Mouse (Mus musculus) myocyte (in vitro differentiated cells): ENCODE measurements around the gene Itgae. TPM values are rescaled to one million over a fixed set of nuclear protein-coding genes. Genes with fewer than 3 reads are reported as not detected.
A peak's percentile ranks its signal among the peaks of the same experiment; 100 is the strongest.

Source experiments
- H3K27me3 ChIP-seq: one replicate; pipeline ENCODE4 v1.6.1; 2011; ENCODE audit not compliant: control insufficient read depth, insufficient read depth, insufficient read length
- H3K36me3 ChIP-seq: one replicate; pipeline ENCODE4 v1.6.1; 2011; ENCODE audit not compliant: control insufficient read depth, insufficient read depth
- H3K4me2 ChIP-seq: one replicate; pipeline ENCODE4 v1.6.1; 2011; ENCODE audit warnings: low read depth, control low read depth
- H3K4me3 ChIP-seq: one replicate; pipeline ENCODE4 v1.5.1; 2011; ENCODE audit warnings: mild to moderate bottlenecking, control low read depth, moderate library complexity
- H3K79me2 ChIP-seq: one replicate; pipeline ENCODE4 v1.6.1; 2011; ENCODE audit not compliant: control insufficient read depth, insufficient read depth
- H3ac ChIP-seq: one replicate; pipeline ENCODE4 v1.6.1; 2011; ENCODE audit not compliant: control insufficient read depth, insufficient read length
- CEBPB ChIP-seq: IDR thresholded peaks from 2 replicates; pipeline ENCODE4 v1.6.1; 2011; ENCODE audit warnings: mild to moderate bottlenecking, moderate library complexity; ENCODE audit not compliant: poor library complexity, insufficient read depth, severe bottlenecking
- E2F4 ChIP-seq: IDR thresholded peaks from one replicate; pipeline ENCODE4 v1.6.1; 2011; ENCODE audit warnings: mild to moderate bottlenecking, control low read depth, moderate library complexity; ENCODE audit not compliant: insufficient read depth
- MAX ChIP-seq: IDR thresholded peaks from one replicate; pipeline ENCODE4 v1.6.1; 2011; ENCODE audit warnings: low read depth, mild to moderate bottlenecking, control low read depth
- MYOD1 ChIP-seq, 3 experiments: IDR thresholded peaks; one replicate each; pipeline ENCODE4 v1.6.1; 2011; ENCODE audit warnings: control low read depth in 2 of 3, low read depth in 2 of 3, mild to moderate bottlenecking in 2 of 3, moderate library complexity in 1 of 3; ENCODE audit not compliant: insufficient read length in 2 of 3, control insufficient read depth in 1 of 3
- MYOG ChIP-seq, 3 experiments: IDR thresholded peaks; one replicate each; pipeline ENCODE4 v1.6.1; 2011; ENCODE audit warnings: control low read depth in 2 of 3, low read depth in 2 of 3, mild to moderate bottlenecking in 2 of 3; ENCODE audit not compliant: insufficient read length in 2 of 3, control insufficient read depth in 1 of 3, insufficient read depth in 1 of 3
- POLR2A ChIP-seq: IDR thresholded peaks from one replicate; pipeline ENCODE4 v1.6.1; 2011; ENCODE audit warnings: low read depth, mild to moderate bottlenecking, control low read depth, moderate library complexity; ENCODE audit not compliant: insufficient read length
- POLR2AphosphoS2 ChIP-seq: IDR thresholded peaks from one replicate; pipeline ENCODE4 v1.6.1; 2011; ENCODE audit warnings: low read depth, control low read depth; ENCODE audit not compliant: insufficient read length
- REST ChIP-seq: IDR thresholded peaks from one replicate; pipeline ENCODE4 v1.6.1; 2011; ENCODE audit warnings: mild to moderate bottlenecking, control low read depth, moderate library complexity; ENCODE audit not compliant: insufficient read depth, insufficient read length
- SRF ChIP-seq: IDR thresholded peaks from one replicate; pipeline ENCODE4 v1.6.1; 2011; ENCODE audit warnings: low read depth; ENCODE audit not compliant: control insufficient read depth, insufficient read length
- TCF12 ChIP-seq: IDR thresholded peaks from one replicate; pipeline ENCODE4 v1.6.1; 2011; ENCODE audit warnings: mild to moderate bottlenecking, control low read depth; ENCODE audit not compliant: poor library complexity, insufficient read depth, severe bottlenecking
- TCF3 ChIP-seq: IDR thresholded peaks from one replicate; pipeline ENCODE4 v1.6.1; 2011; ENCODE audit warnings: low read depth, control low read depth; ENCODE audit not compliant: insufficient read length
- USF1 ChIP-seq: IDR thresholded peaks from one replicate; pipeline ENCODE4 v1.6.1; 2011; ENCODE audit warnings: low read depth, mild to moderate bottlenecking, control low read depth, moderate library complexity
- polyA plus RNA-seq: library from polyadenylated mRNA; unstranded; fragments of >200 nt; fragmentation: generic; extraction: Trizol; gene quantifications from one replicate; pipeline ENCODE4 v1.2.1, GENCODE M21; 2012; ENCODE audit warnings: missing spikeins

Gene Itgae
- polyA plus RNA-seq, 1 experiment = 0.06 TPM

DNA sequence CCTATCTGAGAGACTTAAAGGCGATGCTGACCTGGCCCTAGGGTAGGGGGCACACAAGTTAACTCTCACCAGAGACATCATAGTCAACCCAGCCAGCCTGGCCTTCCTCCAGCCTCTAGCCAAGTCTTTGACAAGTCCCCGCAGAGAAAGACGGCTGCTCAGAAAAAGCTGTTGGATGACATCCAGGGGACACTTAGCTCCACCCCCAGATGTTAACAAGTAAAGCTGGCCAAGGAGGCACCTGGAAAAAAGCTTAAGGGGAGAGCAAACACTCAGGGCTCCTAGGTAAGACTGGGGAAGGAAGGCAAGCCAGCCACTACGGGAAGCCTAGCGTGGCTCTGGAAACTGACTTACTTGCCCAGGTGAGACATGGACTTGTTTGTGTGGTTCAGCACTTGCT lies 81.8 kb downstream of the Itgae start:
- H3ac ChIP-seq = no peak overlapping the region
- no peak overlapping the region for H3K4me3 ChIP-seq
- no peaks in the 10 kb centered on the region for H3K27me3 ChIP-seq
- H3K79me2 ChIP-seq = peaks cover 37% of the 10 kb centered on the region
- peaks cover 9% of the 10 kb centered on the region for H3K36me3 ChIP-seq
- H3K4me2 ChIP-seq = no peak overlapping the region
- no peak for TF ChIP-seq USF1

DNA sequence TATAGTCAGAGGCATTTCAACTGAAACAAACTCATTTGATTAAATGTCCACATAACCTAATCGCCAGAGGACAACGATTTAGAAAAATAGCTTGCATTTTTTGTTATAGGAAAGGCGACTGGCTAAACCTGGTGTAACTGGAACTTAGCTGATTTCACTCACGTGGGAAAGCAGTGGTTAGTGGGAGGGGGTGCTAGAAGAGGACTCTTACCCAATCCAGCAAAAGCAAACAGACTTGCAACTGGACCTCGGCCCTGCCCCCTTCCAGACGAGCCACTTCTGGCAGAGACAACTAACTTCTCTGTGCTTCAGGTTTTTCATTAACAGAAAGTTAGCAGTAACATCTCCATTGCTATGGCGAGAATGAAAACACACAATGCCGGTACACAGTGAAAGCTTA lies 85.2 kb downstream of the Itgae start:
- peaks cover 9% of the 10 kb centered on the region for H3K36me3 ChIP-seq
- H3K79me2 ChIP-seq = peaks cover 65% of the 10 kb centered on the region
- peak overlapping the region; percentile 77 for H3K4me3 ChIP-seq
- H3ac ChIP-seq = no peak overlapping the region
- H3K4me2 ChIP-seq = peak overlapping the region; percentile 98
- TF ChIP-seq MYOD1 (IDR thresholded peaks at IDR 0.05; ENCODE audit: control insufficient read depth in 1 of 3, insufficient read length in 2 of 3, low read depth in 2 of 3) = no peak
- 0 out of 2 replicates have a peak, but pooled peaks have one; percentile 1 for TF ChIP-seq CEBPB
- no peaks in the 10 kb centered on the region for H3K27me3 ChIP-seq

DNA sequence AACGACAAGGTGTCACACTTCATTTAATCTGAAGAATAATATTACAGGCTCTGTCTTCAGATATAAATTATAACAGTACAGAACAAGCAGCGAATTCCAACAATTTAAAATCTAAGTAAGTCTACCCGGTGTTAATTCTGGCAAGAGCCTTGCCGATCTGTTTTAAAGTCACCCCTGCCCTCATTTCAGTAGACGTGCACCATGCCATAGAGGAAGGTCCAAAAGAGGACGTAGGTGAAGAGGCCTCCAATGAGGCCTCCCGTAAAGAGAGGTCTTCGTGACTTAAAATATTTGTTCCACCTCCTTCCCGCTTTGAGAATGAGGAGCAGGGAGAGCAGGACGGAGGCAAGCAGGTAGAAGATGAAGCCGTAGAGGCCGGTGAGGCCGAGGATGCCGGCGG lies 85.8 kb downstream of the Itgae start:
- Histone ChIP-seq H3ac (peak overlapping the region; percentile 92), H3K79me2 (peaks cover 65% of the 10 kb centered on the region), H3K36me3 (peaks cover 9% of the 10 kb centered on the region), H3K4me3 (peak overlapping the region; percentile 77), H3K4me2 (peak overlapping the region; percentile 98), H3K27me3 (no peaks in the 10 kb centered on the region)
- TF ChIP-seq MAX (no peak), CEBPB (0 out of 2 replicates have a peak, but pooled peaks have one; percentile 0)

DNA sequence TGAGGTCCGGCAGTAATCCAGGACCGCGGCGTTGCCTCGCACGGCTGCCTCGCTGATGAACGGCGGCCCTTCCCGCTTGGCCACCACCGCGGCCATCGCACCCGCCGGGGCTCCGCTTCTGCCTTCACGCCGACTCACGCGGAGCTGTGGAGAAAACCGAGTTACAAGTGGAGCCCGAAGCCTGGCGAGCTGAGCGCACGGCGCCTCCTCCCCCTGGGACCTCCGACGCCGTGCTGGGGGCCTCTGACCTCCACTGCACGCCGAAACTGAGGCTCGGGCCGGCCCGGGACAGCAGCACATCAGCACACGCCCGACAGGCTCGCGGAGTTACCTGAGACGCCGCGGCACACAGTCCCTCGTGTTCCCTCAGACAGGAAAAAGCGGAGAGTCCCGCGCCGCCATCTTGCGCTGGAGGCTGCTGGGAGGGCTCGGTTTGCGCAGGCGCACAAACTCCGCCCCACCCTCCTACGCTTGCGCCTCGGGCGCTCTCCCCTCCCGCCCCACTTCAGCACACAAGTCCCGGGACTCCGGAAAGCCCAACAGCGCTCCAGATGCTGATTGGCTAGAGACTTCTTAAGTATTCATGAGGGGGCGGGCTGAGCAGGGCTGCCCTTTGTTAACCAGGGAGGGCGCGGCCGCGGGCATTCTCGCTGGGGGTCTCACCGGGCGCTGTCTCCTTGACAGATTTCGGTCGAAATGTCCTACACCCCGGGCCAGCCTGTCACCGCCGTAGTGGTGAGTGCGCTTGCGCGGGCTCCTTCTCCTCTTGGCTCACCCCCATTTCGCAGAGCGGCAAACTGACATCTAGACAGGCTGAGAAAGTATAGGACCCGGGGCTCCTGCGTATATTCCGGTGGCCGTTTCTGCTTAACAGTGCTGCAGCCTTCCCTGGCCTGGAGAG lies 86.5 kb downstream of the Itgae start, which contains the start of the genes Emc6 and Tax1bp3:
Gene Emc6, minus strand, starts transcription at position 430 of the 901 bp plus-strand sequence.
Gene Tax1bp3, plus strand, starts transcription at position 476 of the 901 bp plus-strand sequence.
- peak within 1 kb of the TSS; percentile 77 for H3K4me3 ChIP-seq
- peaks cover 9% of the 10 kb centered on the region for H3K36me3 ChIP-seq
- no peaks in the 10 kb centered on the region for H3K27me3 ChIP-seq
- H3K4me2 ChIP-seq = peak within 1 kb of the TSS; percentile 98
- H3K79me2 ChIP-seq = peaks cover 65% of the 10 kb centered on the region
- peak within 1 kb of the TSS; percentile 92 for H3ac ChIP-seq
- TF ChIP-seq POLR2AphosphoS2 (peak; percentile 76), E2F4 (no peak), MYOG (IDR thresholded peaks at IDR 0.05; ENCODE audit: control insufficient read depth in 1 of 3, insufficient read depth in 1 of 3, insufficient read length in 2 of 3, low read depth in 2 of 3) (peak in 1 of 3 experiments; percentile 7), POLR2A (peak; percentile 75), SRF (peak; percentile 39)

GRCm38 (mm10) chr11:73177509-73177875 lies 87.1 kb downstream of the Itgae start:
- no peaks in the 10 kb centered on the region for H3K27me3 ChIP-seq
- peak; percentile 11 for TF ChIP-seq SRF
- TF ChIP-seq E2F4 = no peak

DNA sequence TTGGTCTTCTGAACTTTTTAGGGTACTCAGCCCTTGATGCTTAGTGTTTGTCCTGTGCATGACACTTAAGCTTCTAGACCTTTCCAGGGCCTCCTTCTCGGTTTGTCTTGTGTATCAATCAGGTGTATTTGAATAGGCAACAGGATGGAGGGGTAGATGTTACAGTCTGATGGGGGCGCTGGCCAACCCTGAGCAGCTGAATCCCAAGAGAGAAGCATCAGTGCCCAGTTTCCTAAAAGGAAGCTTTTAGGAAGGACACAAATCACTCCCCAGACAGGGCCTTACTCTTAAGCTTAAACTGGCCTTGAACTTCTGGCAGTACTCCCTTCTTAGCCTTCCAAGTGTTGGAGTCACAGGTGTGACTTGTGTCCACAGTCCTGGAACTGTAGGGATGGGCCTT lies 87.5 kb downstream of the Itgae start:
- TF ChIP-seq MYOD1 (IDR thresholded peaks at IDR 0.05; ENCODE audit: control insufficient read depth in 1 of 3, insufficient read length in 2 of 3, low read depth in 2 of 3) (no peak), E2F4 (no peak), MAX (no peak), REST (no peak), SRF (no peak), MYOG (IDR thresholded peaks at IDR 0.05; ENCODE audit: control insufficient read depth in 1 of 3, insufficient read depth in 1 of 3, insufficient read length in 2 of 3, low read depth in 2 of 3) (no peak), TCF3 (no peak), USF1 (no peak), POLR2AphosphoS2 (no peak), POLR2A (no peak), CEBPB (no peak), TCF12 (no peak)
- H3K4me2 ChIP-seq = peak overlapping the region; percentile 82

More at GRCm38 (mm10) chr11:73177509-73177875, 87.1 kb downstream of the Itgae start:
- H3K36me3 ChIP-seq = peaks cover 9% of the 10 kb centered on the region
- H3K4me2 ChIP-seq = peak overlapping the region; percentile 82
- H3K4me3 ChIP-seq = peak overlapping the region; percentile 77
- H3ac ChIP-seq = peak overlapping the region; percentile 92
- peaks cover 65% of the 10 kb centered on the region for H3K79me2 ChIP-seq

More for the DNA sequence above, 87.5 kb downstream of the Itgae start:
- peaks cover 65% of the 10 kb centered on the region for H3K79me2 ChIP-seq
- H3K4me3 ChIP-seq = peak overlapping the region; percentile 77
- H3K36me3 ChIP-seq = peaks cover 10% of the 10 kb centered on the region
- H3ac ChIP-seq = peak overlapping the region; percentile 92
- H3K27me3 ChIP-seq = no peaks in the 10 kb centered on the region
